Mouse (Mus musculus): ENCODE measurements around the gene Sarnp.

The Sarnp gene

GRCm38 (mm10) chr10:128917400-128917799 lies 100.3 kb downstream of the Sarnp start:
- DNase-seq, result no peak

- DNase-seq, result no peak
Measured at GRCm38 (mm10) chr10:128918246-128918645, 101.1 kb downstream of the Sarnp start.

- DNase-seq, result no peak
Measured at GRCm38 (mm10) chr10:128919203-128919631, 102.1 kb downstream of the Sarnp start.

- no peak for DNase-seq
Measured at GRCm38 (mm10) chr10:128919966-128920365, 102.8 kb downstream of the Sarnp start.

- no peak for DNase-seq
Measured at GRCm38 (mm10) chr10:128920736-128921161, 103.6 kb downstream of the Sarnp start.

- DNase-seq, result no peak
Measured at GRCm38 (mm10) chr10:128921251-128921650, 104.1 kb downstream of the Sarnp start.

- DNase-seq, result no peak
Measured at GRCm38 (mm10) chr10:128921883-128922821, 105.0 kb downstream of the Sarnp start.

GRCm38 (mm10) chr10:128922822-128923012 lies 105.6 kb downstream of the Sarnp start, which contains the start of gene Rdh5:
Gene Rdh5 (minus strand): TSS chr10:128922888.
- no peak for DNase-seq

GRCm38 (mm10) chr10:128923013-128923691 lies 106.0 kb downstream of the Sarnp start:
- DNase-seq, result peak; percentile 96

- DNase-seq, result no peak
Measured at GRCm38 (mm10) chr10:128923935-128924334, 106.8 kb downstream of the Sarnp start, which contains the start of gene Bloc1s1. Gene Bloc1s1 (minus strand): TSS chr10:128924035.

Data from lung, postnatal 14 days (tissue).